Mouse (Mus musculus): Measurements from ENCODE around the gene Ap3b1. TPM values are rescaled to one million over a fixed set of nuclear protein-coding genes. Genes with fewer than 3 reads are reported as not detected.

Gene Ap3b1
- polyA plus RNA-seq (2014; fragmentation: Illumina TruSeq; extraction: RNeasy Lipid Tissue Mini Kit (QIAGEN cat#74804); ENCODE audit: low read depth, low replicate concordance) = 36.4 TPM

GRCm38 (mm10) chr13:94358401-94359265 is at the start of gene Ap3b1:
Ap3b1 (plus strand) TSS chr13:94358960.

Other genes with a start within 250 kb of the Ap3b1 start
- gene Scamp1, start 73.1 kb upstream of the Ap3b1 start, polyA plus RNA-seq (2014; fragmentation: Illumina TruSeq; extraction: RNeasy Lipid Tissue Mini Kit (QIAGEN cat#74804); ENCODE audit: low read depth, low replicate concordance) = 79.5 TPM